Mouse (Mus musculus) stomach, postnatal 0 days (tissue): ENCODE measurements at regions not wholly inside any gene's neighbourhood (a gene's known extent, or its start where the extent isn't known, plus 50 kb on each side); places are given as distances from the start of the nearest gene placed in this dataset.

Source experiments
- CTCF ChIP-seq: IDR thresholded peaks from 2 replicates; pipeline ENCODE4 v1.5.1; 2016; ENCODE audit warnings: antibody characterized with exemption, low read depth, mild to moderate bottlenecking, moderate library complexity
- EP300 ChIP-seq: optimal IDR thresholded peaks from 2 replicates; pipeline ENCODE3; 2016; ENCODE audit warnings: antibody characterized with exemption

GRCm38 (mm10) chr4:62780409-62780808 is 185.0 kb upstream of the Zfp618 start:
- TF ChIP-seq CTCF: peak; percentile 93
- no peak for TF ChIP-seq EP300
